Mouse (Mus musculus): ENCODE data around the gene Hacd1. TPM values are rescaled to one million over a fixed set of nuclear protein-coding genes. Genes with fewer than 3 reads are reported as not detected.

Hacd1 gene
- polyA plus RNA-seq, 1 experiment, result 53.9 TPM

Other genes with a start within 250 kb of the Hacd1 start
- gene Stam, start 18.0 kb upstream of the Hacd1 start, polyA plus RNA-seq (2012; rRNA removed), result 10.3 and 13.7 TPM in 2 replicates
- 33.7 and 70.3 TPM in 2 replicates for gene Tmem236, start 118.4 kb upstream of the Hacd1 start, polyA plus RNA-seq (2012; rRNA removed)
- 1.5 and 2.1 TPM in 2 replicates for gene Mrc1, start 173.3 kb upstream of the Hacd1 start, polyA plus RNA-seq (2012; rRNA removed)

Measured in large intestine, adult 2 months (tissue).